Mouse (Mus musculus): ENCODE data around the gene Ip6k3. TPM values are rescaled to one million over a fixed set of nuclear protein-coding genes. Genes with fewer than 3 reads are reported as not detected.

The Ip6k3 gene
- total and polyA plus RNA-seq, 2 experiments = not detected

- no peak overlapping the region for H3K9ac ChIP-seq (ENCODE audit: low read depth, low read length)
- H3K79me2 ChIP-seq (ENCODE audit: control insufficient read depth, insufficient read depth, low read length) = no peaks in the 10 kb centered on the region
- no peak for TF ChIP-seq POLR2A (IDR thresholded peaks at IDR 0.05; ENCODE audit: extremely low read depth, insufficient read depth, low read length)
- no peak for TF ChIP-seq CTCF (IDR thresholded peaks at IDR 0.05; ENCODE audit: low read depth, low read length)
- H3K36me3 ChIP-seq (ENCODE audit: control insufficient read depth, insufficient read depth, low read length) = no peaks in the 10 kb centered on the region
- H3K27me3 ChIP-seq (ENCODE audit: control insufficient read depth, insufficient read depth, low read length) = no peaks in the 10 kb centered on the region
- DNase-seq (ENCODE audit: extremely low read depth, low read depth, low spot score) = no peak
- WGBS = 68% methylated on average over 9 of the region's 9 CpGs
- H3K27ac ChIP-seq (replicated peaks; ENCODE audit: insufficient read depth, low read depth, low read length) = no peak overlapping the region
- no peaks in the 10 kb centered on the region for H3K4me1 ChIP-seq (ENCODE audit: control insufficient read depth, insufficient read depth, low read length)
- no peak overlapping the region for H3K4me3 ChIP-seq (ENCODE audit: insufficient read depth, low read depth, low read length)
These were observed 13.8 kb downstream of the Ip6k3 start for GRCm38 (mm10) chr17:27153773-27154193.

GRCm38 (mm10) chr17:27152976-27153723 is 14.4 kb downstream of the Ip6k3 start:
- H3K79me2 ChIP-seq (ENCODE audit: control insufficient read depth, insufficient read depth, low read length) = no peaks in the 10 kb centered on the region
- no peak overlapping the region for H3K9ac ChIP-seq (ENCODE audit: low read depth, low read length)
- H3K4me1 ChIP-seq (ENCODE audit: control insufficient read depth, insufficient read depth, low read length) = no peaks in the 10 kb centered on the region
- no peaks in the 10 kb centered on the region for H3K27me3 ChIP-seq (ENCODE audit: control insufficient read depth, insufficient read depth, low read length)
- WGBS = 39% methylated on average over 8 of the region's 8 CpGs
- no peak for DNase-seq (ENCODE audit: extremely low read depth, low read depth, low spot score)
- no peak for TF ChIP-seq POLR2A (IDR thresholded peaks at IDR 0.05; ENCODE audit: extremely low read depth, insufficient read depth, low read length)
- TF ChIP-seq CTCF (IDR thresholded peaks at IDR 0.05; ENCODE audit: low read depth, low read length) = no peak
- H3K27ac ChIP-seq (replicated peaks; ENCODE audit: insufficient read depth, low read depth, low read length) = no peak overlapping the region
- no peak overlapping the region for H3K4me3 ChIP-seq (ENCODE audit: insufficient read depth, low read depth, low read length)
- H3K36me3 ChIP-seq (ENCODE audit: control insufficient read depth, insufficient read depth, low read length) = no peaks in the 10 kb centered on the region

- 68% methylated on average over 8 of the region's 8 CpGs for WGBS
- H3K27ac ChIP-seq (replicated peaks; ENCODE audit: insufficient read depth, low read depth, low read length) = no peak overlapping the region
- H3K79me2 ChIP-seq (ENCODE audit: control insufficient read depth, insufficient read depth, low read length) = no peaks in the 10 kb centered on the region
- TF ChIP-seq POLR2A (IDR thresholded peaks at IDR 0.05; ENCODE audit: extremely low read depth, insufficient read depth, low read length) (no peak), CTCF (IDR thresholded peaks at IDR 0.05; ENCODE audit: low read depth, low read length) (peak; percentile 65)
- no peaks in the 10 kb centered on the region for H3K36me3 ChIP-seq (ENCODE audit: control insufficient read depth, insufficient read depth, low read length)
- DNase-seq (ENCODE audit: extremely low read depth, low read depth, low spot score) = no peak
- H3K9ac ChIP-seq (ENCODE audit: low read depth, low read length) = no peak overlapping the region
- no peaks in the 10 kb centered on the region for H3K4me1 ChIP-seq (ENCODE audit: control insufficient read depth, insufficient read depth, low read length)
- no peak overlapping the region for H3K4me3 ChIP-seq (ENCODE audit: insufficient read depth, low read depth, low read length)
- no peaks in the 10 kb centered on the region for H3K27me3 ChIP-seq (ENCODE audit: control insufficient read depth, insufficient read depth, low read length)
These were observed 16.2 kb downstream of the Ip6k3 start for GRCm38 (mm10) chr17:27151411-27151810.

DNA sequence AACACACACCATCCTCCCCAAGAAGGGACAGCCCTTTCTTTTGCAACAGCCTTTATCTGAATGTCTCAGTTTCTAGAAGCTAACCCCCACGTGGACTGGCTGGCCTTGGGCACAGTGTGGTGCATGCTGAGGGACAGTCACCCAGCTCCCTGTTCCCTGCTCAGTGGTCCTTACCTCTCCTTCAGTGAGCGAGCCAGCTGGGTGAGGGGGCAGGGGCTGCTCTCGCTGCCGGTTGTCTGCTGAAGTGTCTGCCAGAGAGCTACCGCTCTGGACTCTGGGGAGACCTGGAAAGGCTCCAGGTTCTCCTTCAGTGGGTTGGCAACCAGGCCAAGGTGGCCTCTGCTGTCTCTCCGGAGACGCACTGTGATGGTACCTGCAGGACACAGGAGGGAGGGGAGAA is 16.7 kb downstream of the Ip6k3 start:
- TF ChIP-seq CTCF (IDR thresholded peaks at IDR 0.05; ENCODE audit: low read depth, low read length) = no peak
- TF ChIP-seq POLR2A (IDR thresholded peaks at IDR 0.05; ENCODE audit: extremely low read depth, insufficient read depth, low read length) = no peak
- Histone ChIP-seq H3K27ac (replicated peaks; ENCODE audit: insufficient read depth, low read depth, low read length) (no peak overlapping the region), H3K4me1 (ENCODE audit: control insufficient read depth, insufficient read depth, low read length) (no peaks in the 10 kb centered on the region)

DNA sequence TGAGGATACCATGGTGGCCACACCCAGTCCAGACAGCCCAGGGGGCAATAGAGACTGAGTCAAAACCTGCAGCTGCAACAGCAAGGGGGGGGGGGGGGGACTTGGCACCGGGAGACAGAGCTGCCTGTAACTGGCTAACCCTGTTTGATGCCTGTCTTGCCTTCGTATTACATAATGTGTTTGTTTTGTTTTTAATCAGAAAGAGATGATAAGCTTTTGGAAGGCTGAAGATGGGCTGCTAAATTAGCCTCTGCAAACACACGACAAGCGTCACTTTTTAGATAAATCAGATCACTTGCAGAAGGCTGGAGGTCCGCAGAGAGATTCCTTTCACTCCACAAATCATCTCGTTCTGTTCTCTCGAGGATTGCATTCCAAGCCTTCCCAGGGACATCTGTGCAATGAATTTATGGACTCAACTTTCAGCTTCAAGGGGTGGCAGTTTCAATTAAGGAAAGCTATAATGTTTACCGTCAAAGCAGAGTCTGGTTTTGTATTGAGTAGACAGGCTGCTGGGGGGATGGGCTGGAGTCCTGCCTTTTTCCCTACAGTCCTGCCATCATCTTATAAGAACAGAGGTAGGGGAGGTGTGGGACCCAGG is 21.2 kb downstream of the Ip6k3 start:
- no peak overlapping the region for H3K4me3 ChIP-seq (ENCODE audit: insufficient read depth, low read depth, low read length)
- no peak for DNase-seq (ENCODE audit: extremely low read depth, low read depth, low spot score)
- WGBS = 19% methylated on average over 8 of the region's 8 CpGs
- H3K79me2 ChIP-seq (ENCODE audit: control insufficient read depth, insufficient read depth, low read length) = no peaks in the 10 kb centered on the region
- no peak overlapping the region for H3K9ac ChIP-seq (ENCODE audit: low read depth, low read length)
- H3K36me3 ChIP-seq (ENCODE audit: control insufficient read depth, insufficient read depth, low read length) = no peaks in the 10 kb centered on the region
- TF ChIP-seq CTCF (IDR thresholded peaks at IDR 0.05; ENCODE audit: low read depth, low read length) (no peak), POLR2A (IDR thresholded peaks at IDR 0.05; ENCODE audit: extremely low read depth, insufficient read depth, low read length) (no peak)
- H3K27me3 ChIP-seq (ENCODE audit: control insufficient read depth, insufficient read depth, low read length) = no peaks in the 10 kb centered on the region
- H3K4me1 ChIP-seq (ENCODE audit: control insufficient read depth, insufficient read depth, low read length) = no peaks in the 10 kb centered on the region
- no peak overlapping the region for H3K27ac ChIP-seq (replicated peaks; ENCODE audit: insufficient read depth, low read depth, low read length)

More for the DNA sequence above, 16.7 kb downstream of the Ip6k3 start:
- H3K36me3 ChIP-seq (ENCODE audit: control insufficient read depth, insufficient read depth, low read length) = no peaks in the 10 kb centered on the region
- no peaks in the 10 kb centered on the region for H3K79me2 ChIP-seq (ENCODE audit: control insufficient read depth, insufficient read depth, low read length)
- no peak overlapping the region for H3K4me3 ChIP-seq (ENCODE audit: insufficient read depth, low read depth, low read length)
- no peak for DNase-seq (ENCODE audit: extremely low read depth, low read depth, low spot score)
- no peaks in the 10 kb centered on the region for H3K27me3 ChIP-seq (ENCODE audit: control insufficient read depth, insufficient read depth, low read length)
- 76% methylated on average over 7 of the region's 7 CpGs for WGBS
- no peak overlapping the region for H3K9ac ChIP-seq (ENCODE audit: low read depth, low read length)

DNA sequence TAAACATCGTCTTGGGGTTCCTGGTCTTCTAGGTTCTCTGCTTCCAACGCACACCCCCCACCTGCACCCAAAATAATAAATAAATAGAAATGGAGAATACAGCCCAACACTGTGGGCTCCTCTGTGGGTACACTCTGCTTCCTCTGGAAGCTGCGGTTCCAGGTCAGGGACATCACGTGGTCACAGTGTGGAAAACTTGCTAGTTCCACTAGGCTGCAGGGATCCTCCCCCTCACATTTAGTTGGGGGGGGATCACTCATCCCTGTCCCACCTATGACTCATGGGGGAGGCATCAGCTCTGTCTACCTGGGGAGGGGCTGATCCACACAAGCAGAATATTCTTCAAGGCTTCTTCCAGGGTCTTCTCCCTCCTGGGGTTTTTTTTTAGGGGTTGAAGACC is 23.4 kb downstream of the Ip6k3 start:
- Histone ChIP-seq H3K4me3 (ENCODE audit: insufficient read depth, low read depth, low read length) (no peak overlapping the region), H3K4me1 (ENCODE audit: control insufficient read depth, insufficient read depth, low read length) (no peaks in the 10 kb centered on the region), H3K36me3 (ENCODE audit: control insufficient read depth, insufficient read depth, low read length) (no peaks in the 10 kb centered on the region), H3K27me3 (ENCODE audit: control insufficient read depth, insufficient read depth, low read length) (no peaks in the 10 kb centered on the region), H3K27ac (replicated peaks; ENCODE audit: insufficient read depth, low read depth, low read length) (no peak overlapping the region), H3K9ac (ENCODE audit: low read depth, low read length) (no peak overlapping the region), H3K79me2 (ENCODE audit: control insufficient read depth, insufficient read depth, low read length) (no peaks in the 10 kb centered on the region)
- TF ChIP-seq POLR2A (IDR thresholded peaks at IDR 0.05; ENCODE audit: extremely low read depth, insufficient read depth, low read length) = no peak
- no peak for TF ChIP-seq CTCF (IDR thresholded peaks at IDR 0.05; ENCODE audit: low read depth, low read length)
- 70% methylated on average over 4 of the region's 4 CpGs for WGBS
- no peak for DNase-seq (ENCODE audit: extremely low read depth, low read depth, low spot score)
